Mouse (Mus musculus) kidney, postnatal 14 days (tissue): ENCODE results near the gene Samd4b.

Source experiments
- DNase-seq: peaks from one replicate; pipeline ENCODE4 v3.0.0; 2022; ENCODE audit warnings: mixed read lengths

The Samd4b gene

DNA sequence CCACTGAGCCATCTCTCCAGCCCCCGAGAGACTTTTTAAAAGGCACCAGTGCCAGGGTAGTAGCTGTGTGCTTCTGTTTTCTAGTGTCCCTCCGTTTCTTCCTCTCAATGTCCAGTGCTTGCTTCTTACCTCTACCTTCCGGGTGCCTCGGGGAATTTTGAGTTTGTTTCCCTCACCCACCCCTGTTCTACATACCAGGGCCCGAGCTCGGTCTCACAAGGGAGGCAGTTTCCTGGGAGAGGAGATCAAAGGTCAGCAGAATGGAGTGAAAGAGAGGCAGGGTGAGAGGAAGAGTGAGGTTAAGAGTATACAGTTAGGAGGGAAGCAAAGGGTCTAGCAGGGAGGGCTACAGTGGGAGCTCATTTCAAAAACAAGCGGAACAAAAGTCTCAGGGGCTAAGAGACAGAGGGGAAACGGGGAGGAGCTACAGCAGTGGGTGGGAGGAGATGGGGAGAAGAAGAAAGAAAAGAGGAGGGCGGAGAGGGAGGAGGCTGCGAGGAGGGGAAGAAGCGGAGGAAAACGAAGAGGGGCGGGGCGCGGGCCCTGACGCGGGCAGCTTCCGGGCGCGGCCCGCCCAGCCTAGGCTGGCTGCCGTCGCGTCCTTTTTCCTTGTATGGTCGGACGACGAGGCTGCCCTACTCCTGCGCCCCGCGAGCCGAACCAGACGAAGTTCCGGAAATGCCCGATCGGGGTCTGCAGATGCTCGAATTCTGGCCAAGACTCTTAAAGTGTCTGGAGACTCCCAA, 222.6 kb downstream of the Samd4b start:
- peak; percentile 96 for DNase-seq

DNA sequence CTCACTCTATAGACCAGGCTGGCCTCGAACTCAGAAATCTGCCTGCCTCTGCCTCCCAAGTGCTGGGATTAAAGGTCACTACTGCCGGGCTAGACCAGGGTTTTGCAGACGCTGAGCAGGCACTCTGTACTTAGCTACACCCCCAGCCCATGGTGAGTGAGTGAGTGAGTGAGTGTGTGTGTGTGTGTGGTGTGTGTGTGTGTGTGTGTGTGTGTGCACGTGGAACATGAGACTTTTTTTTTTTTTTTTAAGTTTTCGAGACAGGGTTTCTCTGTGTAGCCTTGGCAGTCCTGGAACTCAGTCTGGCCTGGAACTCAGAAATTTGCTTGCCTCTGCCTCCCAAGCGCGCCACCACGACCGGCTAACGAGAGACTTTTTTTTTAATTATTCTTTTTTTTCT, 223.3 kb downstream of the Samd4b start:
- DNase-seq = no peak

DNA sequence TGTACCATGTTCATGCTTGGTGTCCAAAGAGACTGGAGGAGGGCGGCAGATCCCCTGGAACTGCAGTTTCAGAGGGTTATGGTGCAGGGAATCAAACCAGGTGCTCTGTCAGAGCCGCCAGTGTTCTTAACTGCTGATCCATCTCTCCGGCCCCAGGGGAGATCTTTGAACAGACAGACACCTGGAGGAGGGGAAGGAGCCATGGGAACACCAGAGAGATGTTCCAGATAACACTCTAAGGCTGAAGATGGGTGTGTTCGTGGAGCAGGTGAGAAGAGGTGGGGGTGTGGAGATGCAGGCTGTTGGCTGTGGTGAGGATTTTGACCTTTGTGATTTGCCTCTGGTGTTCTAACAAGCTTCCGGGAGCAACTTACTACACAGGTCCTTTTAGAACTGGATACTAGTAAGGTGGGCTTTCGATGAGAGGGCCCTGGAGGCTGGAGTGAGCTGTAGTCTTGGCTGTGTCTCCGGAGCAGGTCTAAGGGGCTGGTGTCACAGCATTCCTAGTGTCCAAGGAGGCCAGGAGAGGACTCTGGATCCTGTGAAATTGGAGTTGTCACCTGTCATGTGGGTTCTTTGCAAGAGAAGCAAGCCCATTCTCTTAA, 224.0 kb downstream of the Samd4b start:
- no peak for DNase-seq

DNA sequence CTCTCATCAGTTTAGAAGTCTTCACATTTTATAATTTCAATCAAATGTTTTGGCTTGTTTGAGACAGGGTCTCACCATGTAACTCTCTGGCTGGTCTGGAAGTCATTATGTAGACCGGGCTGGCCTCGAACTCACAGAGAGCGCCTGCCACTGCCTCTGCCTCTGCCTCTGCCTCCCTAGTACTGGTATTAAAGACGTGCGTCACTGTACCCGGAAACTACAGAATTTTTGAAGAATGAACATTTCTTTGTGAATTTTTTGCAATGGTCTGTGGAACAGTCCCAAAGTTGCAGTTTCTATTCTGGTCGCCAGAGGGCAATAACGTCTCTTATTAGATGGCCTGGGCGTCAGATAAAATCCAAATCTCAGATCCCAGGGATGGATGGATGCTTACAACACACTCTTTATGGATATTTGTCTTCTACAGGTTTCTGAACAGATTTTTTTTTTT, 224.8 kb downstream of the Samd4b start:
- peak; percentile 90 for DNase-seq

DNA sequence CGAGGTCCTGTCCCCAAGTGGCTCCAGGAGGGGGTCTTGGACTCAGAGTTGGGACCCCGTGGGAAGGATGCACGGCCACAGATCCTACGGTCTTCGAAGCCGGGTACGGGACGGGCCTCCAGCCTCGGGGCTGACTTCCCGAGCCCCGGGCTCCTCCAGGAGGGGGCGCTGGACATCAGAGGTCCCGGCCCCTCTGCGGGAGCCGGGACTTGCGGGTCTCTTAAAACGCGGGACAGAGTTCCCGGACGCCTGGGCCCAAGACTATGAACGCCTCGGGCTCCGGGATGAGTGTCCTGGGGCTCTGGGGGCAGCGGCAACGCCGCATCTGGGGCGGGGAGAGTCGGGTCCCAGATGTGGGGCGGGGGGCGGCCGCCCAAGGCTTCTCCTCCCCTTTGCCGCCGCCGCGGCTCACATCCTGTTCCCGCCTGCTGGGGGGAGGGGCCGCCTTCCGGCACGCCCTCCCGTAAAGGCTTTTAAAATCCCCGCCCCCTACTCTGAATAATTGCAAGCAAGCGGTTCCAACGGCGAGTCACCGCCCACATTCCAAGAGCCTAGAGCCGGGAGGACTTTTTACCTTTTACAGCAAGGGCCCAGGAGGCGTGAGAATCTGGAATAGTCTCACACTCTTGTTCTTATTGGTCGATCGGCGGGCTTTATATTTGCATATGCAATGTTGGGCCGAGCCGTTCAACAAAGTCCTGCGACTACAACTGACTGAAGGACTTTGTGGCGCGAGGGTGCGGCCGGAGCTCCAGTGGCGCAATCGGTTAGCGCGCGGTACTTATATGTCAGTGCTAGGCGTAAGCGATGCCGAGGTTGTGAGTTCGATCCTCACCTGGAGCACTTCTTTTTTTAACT, 225.5 kb downstream of the Samd4b start, which contains the start of gene Plekhg2:
TSS of gene Plekhg2 (minus strand) at position 349 of the 858 bp plus-strand sequence.
- DNase-seq = peak; percentile 99

DNA sequence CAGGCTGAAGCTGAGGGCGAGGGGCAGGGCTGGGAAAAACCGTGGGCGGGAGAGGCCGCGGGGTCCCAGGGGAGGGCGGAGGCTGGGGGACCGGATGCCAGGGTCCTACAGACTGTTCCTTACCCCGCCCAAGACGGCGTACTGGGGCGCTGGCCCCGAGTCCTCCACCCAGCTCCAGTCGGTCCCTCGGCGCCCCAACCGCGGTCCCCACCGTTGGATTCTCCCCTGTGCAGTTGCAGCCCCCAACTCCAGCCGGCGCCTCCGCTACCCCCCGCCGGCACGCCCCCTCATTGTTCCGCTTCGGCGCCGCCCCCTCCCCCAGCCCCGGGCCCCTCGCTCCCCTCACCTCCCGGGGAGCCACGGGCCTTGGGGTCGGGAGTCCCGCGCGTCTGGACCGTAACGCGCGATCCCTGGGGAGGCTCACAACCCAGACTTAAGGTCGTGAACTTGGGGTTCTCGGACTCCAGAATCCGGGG, 226.4 kb downstream of the Samd4b start:
- DNase-seq = peak; percentile 85

DNA sequence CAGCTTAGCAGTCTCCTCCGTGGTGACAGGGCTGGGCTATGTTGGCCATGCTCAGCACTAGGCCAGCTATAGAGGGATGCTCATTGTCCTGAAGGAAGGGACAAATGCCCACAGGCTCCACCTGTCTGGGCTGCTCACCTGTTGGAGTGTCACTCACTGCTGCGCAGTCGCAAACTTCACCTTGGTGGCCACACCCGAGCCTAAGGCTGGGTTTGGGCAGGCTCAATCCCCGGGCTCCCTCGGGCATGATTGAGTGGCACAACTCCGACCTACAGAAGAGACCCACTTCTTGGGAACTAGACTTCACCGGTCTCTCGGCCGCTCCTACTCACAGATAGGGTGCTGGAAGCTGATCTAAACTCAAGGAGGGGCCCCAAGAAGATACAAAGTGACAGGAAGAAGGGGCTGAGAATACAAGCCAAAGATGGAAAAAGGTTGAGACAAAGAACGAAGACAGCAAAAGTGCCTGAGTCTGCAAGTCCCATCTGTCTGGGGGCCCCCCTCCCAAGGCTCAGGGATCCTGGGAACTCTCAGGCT, 226.9 kb downstream of the Samd4b start:
- DNase-seq = peak; percentile 47

DNA sequence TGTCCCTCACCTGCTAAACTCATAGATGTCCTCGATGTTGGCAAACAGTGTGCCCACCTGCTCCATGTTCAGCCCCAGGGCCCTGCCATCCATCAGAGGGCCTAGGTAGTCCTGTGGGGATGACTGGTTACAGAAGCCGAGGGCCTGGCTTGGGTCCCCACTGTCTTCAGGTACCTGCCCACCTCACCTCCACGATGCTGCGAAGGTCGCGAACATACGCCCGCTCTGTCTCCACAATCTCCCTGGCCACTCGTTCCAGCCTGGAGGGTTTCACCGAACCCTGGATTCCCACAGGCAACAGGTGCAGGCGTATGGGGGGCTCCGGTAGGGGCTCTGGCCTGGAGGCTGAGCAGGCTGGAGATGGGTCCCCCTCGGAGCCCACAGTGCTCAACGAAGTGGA, 227.9 kb downstream of the Samd4b start:
- DNase-seq = no peak

DNA sequence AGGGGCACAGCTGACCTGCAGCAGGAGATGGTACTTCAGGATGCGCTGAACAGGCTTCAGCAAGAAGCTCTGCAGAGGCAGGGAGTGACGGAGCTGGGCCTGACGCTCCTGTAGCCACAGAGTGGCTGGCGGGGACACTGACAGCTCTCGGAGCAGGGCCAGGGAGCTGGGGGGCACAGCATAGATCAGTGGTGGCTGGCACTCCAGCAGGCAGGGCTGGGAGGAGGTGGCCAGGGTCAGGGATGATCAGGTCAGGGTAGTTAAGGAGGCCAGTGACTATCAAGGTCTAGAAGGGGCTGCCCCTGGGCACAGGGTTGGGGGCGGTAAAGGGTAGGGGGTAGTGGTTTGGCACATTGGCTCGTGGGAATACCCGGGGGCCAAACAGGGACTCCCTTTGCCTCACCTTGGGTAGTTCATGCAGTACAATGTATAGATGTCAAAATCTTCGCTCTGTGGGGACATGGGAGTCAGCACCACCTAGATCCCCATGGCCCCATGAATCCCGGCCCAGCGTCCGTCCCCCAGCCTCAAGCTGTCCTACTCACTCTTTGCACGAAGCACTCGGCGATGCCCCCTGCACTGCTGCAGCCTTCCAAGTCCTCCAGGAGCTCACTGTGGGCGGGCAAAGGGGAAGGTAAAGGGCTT, 229.5 kb downstream of the Samd4b start:
- DNase-seq = no peak

DNA sequence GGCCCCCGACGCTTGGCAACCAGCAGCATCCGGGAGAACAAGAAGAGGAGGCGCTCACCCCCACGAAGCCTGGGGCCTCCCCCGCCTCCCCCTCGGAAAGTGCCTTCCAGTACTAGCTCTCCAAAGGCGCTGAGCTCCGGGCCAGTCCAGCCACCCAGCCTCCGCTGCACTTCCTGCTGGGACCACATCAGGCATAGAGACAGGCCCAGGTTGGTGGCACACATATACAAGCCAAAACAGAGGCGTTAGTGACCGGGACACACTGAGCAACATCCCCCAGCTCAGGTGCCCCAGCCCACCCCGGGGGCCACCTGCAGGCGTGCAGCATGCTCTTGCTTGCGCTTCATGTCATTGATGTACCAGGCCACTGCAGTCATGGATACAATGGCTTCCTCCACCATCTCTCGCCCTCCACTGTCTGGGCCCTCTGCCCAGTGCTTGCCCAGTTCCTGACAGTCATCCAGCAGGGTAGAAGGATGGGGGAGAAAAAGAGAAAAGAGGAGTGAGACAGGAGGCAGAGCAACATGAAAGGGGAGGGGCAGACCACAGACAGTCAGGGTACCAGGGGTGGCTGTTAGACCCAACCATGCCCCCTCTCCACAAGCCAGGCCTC, 230.2 kb downstream of the Samd4b start:
- no peak for DNase-seq

DNA sequence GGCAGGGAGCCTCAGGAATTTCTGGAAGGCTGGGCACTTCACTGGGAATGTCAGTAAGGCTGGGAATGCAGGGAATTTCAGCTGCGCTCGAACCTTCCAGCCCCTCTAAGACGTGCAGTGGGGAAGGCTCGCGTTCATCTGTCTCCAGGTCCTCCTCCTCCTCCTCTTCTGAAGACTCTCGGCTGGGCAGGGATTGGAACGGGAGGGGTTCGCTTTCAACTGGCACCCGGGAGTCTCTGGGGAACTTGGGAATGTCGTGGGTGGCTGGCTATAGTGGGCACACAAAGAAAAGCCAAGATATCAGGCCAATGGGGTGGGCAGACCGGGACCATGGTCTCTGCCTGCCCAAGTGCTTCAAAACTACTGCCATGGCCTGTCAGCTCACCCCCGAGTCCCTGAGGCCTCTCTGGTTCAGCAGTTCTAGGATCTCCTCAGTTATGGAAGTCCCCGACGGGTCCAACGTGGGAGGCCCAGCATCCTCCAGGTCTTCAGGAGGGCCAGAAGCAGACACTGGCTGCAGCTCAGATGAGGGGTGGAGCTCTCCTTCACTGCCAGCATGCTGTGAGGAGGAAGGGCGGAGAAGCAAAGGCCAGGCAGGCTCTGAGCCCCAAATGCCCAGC, 235.4 kb downstream of the Samd4b start:
- DNase-seq = no peak

DNA sequence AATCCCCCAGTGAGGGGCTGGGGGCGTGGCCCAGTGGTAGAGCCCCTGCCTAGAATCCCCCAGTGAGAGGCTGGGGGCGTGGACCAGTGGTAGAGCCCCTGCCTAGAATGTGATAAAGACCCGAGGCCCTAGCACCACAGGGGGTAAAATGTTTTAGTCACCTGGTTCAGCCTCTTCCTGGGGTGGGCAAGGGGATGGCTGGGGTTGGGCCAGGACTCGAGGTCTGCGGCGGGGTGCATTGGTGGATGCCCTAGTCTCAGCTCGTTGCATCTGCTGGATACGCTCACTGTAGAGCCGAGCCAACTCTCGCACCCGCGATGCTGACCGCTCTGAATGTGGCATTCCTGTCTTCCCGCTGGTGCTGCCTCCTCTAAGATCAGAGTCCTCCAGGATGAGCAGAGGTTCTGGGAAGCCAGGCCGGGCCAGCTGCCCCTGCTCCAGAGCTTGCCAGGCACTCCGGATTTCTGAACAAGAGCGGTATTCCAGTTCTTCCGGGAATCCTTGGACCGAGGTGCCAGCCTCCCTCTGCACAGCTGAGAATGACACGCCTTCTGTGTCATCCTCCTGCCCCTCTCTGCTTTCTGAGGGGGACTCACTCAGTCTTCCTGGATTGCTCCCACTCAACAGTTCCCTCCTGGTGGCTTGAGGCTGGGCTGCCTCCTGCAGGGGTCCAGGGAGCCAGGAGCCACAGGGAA, 236.2 kb downstream of the Samd4b start:
- DNase-seq = no peak

DNA sequence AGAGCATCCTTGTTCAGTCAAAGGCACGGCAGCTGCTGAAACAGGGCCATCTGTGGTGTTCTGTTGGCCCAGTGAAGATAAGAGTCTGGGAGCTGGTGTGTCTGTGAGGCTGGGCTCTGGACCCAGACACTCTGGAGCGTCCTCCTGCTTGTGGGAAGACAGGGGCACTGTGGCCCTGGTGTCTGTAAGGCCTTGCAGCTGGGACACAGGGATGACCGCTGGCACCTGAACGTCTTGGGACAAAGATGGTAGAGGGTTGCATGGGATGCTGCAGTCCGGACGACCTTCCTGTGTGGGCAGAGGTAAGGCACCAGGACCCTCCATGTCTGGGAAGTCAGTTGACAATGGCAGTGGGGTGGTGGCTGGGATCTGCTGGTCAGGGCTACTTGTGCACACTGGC, 237.7 kb downstream of the Samd4b start:
- DNase-seq = no peak

DNA sequence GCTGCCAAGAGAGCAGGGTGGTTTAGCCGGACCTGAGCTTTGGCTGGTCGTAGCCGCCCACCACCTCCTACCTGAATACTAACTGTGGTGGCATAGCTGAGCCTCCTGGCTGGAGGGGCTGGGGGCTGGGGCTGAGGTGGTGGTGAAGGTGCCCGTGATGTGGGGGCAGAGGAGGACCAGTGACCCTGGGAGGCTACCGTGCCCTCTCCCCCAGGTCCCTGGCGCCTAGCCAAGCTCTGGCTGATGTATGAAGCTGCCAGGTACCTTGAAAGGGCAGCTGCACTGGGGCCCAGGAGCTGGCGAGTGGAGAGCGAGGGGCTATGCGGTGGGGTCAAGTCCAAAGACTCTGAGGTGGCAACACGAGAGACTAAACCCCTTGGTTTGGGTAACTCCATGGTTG, 238.1 kb downstream of the Samd4b start:
- DNase-seq = no peak

DNA sequence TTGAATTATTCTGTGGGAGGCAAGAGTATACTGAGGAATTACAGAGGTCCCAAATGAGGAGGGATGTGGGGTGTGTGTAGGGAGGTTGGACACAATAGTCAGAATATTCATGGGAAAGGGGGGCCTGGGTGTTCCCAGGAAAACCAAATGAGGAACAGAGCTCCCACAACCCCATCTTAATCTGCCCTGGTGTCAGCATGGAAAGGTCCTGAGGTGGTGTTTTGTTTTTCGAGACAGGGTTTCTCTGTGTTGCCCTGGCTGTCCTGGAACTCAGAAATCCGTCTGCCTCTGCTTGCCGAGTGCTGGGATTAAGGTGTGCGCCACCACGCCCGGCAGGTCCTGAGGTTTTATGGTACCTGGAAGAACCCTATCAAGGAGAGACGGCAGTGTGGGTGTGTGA, 239.5 kb downstream of the Samd4b start:
- no peak for DNase-seq

DNA sequence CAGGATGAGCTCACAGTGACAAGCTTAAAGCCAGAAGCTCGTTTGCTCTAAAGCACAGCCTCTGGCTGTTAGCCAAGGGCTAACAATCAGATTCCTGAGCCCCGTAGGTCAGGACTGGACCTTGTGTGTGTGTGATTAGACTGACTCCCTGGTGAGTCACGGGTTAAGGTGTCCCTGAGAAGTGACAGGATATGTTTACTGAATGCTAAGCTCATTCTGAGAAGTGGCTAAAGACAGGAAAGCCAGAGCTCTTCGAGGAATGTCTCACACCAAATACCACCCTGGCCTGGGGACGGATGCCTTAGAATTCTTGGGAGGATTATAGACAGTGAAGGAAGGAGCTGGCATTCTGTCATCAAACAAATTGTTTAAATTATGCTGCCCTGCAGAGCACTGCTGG, 240.0 kb downstream of the Samd4b start:
- DNase-seq = peak; percentile 53

DNA sequence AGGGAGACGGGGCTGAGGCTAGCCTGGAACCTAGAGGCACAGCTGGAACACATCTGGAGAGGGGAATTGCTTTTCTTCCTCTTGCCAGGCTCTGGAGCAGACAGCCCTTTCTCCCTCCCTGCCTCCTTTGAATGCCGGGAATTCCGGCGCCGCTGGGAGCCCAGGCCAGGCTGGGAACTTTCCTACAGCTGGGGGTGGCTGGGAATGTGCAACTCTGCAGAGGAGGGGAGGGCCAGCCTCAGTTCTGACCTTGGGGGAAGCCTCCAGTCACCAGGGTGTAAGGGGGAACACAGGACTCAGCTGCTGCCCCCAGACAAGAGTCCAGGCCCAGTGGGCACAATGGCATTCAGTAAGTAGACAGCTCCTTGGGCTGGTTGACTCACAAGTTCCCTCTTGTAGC, 241.0 kb downstream of the Samd4b start:
- peak; percentile 85 for DNase-seq

DNA sequence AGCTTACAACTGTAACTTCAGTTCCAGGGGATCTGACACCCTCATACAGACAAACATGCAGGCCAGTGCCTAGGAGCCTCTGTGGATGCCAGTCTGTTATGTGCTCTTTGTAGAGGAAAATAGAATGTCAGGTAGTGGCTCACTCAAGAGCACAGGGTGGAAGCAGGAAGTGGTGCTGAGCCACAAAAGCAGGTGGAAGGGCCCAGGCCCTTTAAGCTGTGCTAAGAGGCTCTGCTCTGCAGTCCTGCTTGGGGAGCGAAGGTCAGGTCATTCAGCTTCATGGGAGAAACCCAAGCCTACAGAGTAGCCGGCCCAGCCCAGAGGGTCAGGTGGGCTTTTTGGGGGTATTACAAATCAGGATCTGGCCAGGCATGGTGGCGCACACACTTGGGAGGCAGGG, 242.7 kb downstream of the Samd4b start:
- DNase-seq = no peak

DNA sequence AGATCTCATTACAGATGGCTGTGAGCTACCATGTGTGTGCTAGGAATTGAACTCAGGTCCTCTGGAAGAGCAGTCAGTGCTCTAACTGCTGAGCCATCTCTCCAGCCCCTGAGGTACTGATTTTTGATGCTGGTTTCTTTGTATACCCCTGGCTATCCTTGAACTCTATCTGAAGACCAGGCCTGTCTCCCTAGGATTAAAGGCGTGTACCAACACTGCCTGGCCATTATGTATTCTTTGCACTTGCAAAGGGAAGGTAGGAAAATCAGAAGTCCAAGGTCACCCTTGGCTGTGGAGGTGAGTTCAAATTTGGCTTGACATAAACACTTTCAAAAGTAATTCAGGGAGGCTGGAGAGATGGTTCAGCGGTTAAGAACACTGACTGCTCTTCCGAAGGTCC, 243.3 kb downstream of the Samd4b start:
- no peak for DNase-seq

DNA sequence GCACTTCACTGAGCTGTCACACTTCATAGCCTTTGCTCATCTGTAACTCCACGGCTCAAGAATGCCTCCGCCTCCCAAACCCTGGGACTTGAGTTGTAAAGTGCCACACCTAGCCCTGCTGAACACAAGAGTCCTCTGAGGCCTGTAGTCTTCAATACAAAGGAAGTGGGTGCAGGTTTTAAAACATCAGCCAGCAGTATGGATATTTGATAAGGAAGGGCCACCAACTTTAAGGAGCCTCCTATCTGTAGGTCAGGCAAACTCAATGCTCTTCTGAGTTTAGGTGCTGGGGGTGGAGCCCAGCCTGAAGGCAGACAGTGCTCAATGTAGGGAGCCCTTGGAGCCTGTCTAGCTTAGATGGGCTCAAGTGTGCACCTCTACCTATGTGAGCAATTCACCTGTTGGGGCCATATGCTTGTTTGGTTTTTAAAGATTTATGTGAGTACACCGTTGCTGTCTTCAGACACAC, 243.8 kb downstream of the Samd4b start:
- DNase-seq = no peak

DNA sequence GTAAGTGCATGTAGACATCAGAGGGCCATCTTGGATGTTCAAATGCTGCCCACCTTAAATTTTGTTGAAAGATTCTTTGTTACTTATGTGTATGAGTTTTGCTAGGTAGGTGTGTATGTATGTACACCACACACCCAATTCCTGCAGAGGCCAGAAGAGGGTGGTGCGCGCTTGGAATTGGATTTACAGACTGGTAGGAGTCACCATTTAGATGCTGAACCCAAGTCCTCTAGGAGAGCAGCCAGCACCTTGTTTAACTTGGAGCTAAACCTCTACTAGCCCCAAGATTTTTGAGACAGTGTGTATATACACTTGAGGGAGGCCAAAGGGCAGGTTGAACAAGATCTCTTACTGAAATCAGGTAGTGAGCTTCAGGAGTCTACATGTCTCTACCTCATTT, 244.7 kb downstream of the Samd4b start:
- no peak for DNase-seq
